Mouse (Mus musculus) adrenal gland, postnatal 36 days (tissue): Measurements from ENCODE around the gene Slc7a5. TPM values are rescaled to one million over a fixed set of nuclear protein-coding genes. Genes with fewer than 3 reads are reported as not detected.

ENCODE experiments used
- DNase-seq, 2 experiments: peaks; one replicate each; pipeline ENCODE4 v3.0.0; 2021; ENCODE audit warnings: mixed read lengths in 1 of 2
- total RNA-seq, 2 experiments: library from RNA; stranded (reverse); gene quantifications; 2 replicates each; pipeline ENCODE4 v1.2.3; 2021

Slc7a5 gene
- total RNA-seq, 2 experiments from 2014 or later: 41.6 to 64.0 TPM

DNA sequence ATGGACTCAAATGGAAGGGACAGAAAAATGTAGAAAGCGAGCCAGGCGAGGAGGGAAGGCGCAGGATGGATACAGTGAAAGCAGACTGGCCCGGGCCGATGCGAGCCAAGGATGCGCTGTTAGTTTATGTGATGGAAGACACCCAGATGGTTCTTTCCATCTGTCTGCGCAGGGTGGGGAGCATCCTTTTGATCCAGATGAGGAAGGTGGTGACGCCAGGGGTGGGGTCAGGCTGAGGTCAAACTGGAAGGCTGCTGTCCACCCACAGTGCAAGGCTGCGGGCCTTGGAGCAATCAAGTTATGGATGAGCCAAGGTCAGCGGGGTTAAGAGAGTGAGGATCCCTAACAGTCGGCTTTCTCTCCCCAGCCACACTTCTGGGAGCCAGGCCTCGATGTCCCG, 28.9 kb upstream of the Slc7a5 start:
- no peak for DNase-seq

DNA sequence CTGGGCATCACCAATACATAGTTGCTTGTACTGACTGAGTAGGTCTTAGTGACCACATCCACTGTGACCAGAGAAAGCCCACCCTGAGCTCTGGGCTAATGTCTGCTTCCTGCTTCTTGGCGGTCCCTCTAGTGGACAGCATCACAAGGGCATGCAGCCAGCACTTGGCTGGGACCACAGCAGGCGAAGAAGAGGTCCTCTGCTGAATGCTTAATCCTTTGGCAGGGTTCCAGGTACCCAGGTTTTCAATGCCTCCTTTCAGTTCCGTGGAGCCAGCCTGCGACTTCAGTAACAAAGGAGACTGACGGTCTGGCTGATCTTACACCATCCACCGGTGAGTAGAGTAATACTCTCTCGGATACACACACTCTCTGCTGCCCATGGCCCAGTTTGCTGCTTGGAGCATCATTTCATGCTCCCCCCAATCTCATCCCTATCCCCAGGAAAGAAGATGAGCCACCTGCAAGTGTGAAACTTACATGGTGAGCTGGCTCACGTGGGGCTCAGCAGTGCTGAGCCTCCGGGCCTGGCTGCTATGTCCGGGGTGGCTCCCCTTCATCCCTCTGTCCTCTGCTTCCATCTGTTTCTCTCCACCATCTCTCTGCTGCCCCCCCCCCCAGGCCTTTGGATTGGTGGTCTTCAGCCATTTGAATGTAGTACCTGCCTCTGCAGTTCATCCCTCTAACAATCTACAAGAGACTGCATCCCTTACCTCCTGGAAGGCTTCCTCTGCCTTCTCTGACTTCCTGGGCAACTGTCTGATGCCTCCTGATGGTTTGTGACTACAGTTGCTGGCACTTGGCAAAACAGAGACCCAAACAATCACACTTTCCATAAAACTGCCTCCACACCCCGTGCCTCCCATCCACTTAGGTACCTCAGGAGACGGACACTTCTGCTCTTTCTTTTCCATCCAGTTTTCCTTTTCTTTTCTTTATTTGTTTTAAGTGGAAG, 28.1 kb upstream of the Slc7a5 start:
- no peak for DNase-seq

DNA sequence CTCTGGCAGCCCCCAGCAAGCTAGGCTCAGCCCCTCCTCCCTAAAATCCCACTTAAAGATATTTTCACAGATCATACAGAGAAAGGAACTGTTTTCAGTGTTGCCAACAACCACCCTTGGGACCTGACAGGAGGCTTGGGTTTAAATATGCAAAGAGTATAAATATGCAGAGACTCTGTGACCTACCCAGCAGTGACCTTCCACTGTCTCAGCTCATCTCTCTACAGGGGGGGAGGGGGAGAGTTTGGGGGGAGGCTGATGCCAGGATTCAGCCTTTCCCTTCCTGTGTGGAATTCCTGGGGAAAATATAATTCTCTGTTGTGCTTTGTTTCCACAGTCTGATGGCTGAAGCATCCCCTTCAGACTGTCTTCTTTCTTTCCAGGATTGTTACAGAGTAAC, 27.4 kb upstream of the Slc7a5 start:
- DNase-seq: no peak

DNA sequence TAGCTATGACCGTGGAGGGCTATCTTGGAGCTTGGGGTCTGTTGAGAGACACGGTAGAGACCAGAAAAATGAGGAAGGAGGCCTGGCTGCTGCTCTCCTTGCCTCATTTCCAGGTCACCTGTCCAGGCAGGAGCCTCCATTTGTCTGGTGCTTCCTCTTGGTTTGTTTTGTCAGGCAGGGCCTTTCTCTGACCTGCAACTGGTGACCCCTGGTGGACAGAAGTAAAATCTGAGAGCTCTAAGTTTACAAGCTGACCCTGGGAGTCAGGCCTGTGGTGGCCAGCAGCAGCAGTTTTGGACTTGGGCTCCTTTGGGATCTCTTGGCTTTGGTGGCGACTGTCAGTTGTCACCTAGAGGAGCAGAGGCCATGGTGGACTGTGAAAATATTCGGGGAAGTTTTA, 27.0 kb upstream of the Slc7a5 start:
- DNase-seq: peak; percentile 36 to 65

DNA sequence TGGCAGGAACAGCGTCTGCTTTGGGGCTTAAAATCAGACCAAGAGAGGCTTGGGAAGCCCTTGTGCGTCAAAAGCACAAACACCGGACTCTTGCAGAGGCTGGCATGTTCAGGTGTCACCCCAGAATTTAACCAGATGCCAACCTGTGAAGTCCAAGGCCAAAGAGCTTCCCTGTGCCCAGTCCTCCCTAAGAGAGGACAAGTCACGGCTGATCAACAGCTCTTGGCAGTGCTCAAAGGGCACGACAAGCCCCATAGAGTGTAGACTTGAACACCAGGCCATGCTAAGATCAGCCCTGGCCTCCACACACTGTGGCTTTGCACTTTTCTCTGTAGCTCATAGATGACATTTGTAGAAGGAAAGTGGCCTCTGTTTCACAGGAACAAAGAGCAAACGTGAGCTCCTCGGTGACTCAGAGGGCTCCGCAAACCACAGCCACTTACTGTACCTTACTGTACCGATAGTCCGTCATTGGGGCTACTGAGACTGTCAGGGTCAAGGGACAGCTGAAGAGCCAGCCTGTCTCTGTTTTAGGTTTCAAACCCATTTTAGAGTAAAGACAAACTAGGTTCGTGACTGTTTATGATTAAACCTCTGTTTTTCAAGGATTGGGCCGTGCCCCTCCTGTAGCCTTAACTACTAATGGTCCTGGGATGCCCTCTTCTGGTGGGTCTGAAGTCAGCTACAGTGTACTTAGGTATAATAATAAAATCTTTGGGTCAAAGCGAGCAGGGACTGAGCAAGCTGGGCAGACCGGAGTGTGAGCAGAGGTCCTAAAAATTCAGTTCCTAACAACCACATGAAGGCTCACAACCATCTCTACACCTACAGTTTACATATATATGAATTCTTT, 25.4 kb upstream of the Slc7a5 start:
- peak; percentile 50 to 54 for DNase-seq

DNA sequence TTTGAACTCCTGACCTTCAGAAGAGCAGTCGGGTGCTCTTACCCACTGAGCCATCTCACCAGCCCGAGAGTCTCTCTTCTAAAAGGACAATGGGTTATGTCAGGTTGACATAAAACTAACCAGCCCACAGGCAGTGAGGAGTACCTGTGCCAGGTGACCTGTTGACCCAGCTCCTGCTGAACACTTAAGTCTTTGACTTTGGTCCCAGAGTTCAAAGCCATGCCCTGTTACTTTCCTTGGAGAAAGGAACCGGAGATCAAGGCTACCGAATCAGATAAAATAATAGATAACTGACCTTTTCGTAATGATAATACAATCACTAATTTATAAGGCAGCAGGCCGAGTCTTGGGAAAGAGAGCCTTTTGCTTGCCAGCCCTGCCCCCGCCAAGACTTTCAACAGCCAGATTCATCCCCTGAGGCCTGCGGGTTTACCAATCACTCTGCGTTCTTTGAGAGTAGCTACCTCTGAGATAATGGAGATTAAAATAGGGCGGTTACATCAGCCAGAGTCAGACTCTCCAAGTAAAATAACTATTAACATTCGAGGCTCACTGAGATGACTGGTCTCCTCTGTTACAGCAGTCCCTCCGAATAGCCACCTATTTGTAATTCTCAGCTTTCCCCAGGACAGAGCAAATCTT, 24.7 kb upstream of the Slc7a5 start:
- DNase-seq: peak; percentile 28 to 62

DNA sequence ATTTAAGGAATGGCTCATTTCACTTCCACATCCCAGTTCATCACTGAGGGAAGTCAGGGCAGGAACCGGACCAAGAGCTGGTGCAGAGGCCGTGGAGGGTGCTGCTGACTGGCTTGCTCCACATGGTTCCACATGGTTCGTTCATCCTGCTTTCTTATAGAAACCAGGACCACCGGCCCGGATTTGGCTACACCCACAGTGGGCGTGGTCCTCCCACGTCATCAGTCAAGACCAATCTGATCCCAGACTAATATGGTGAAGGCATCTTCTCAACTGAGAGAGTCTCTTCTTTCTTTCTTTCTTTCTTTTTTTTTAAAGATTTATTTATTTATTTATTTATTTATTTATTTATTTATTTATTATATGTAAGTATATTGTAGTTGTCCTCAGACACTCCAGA, 24.1 kb upstream of the Slc7a5 start:
- DNase-seq: no peak

DNA sequence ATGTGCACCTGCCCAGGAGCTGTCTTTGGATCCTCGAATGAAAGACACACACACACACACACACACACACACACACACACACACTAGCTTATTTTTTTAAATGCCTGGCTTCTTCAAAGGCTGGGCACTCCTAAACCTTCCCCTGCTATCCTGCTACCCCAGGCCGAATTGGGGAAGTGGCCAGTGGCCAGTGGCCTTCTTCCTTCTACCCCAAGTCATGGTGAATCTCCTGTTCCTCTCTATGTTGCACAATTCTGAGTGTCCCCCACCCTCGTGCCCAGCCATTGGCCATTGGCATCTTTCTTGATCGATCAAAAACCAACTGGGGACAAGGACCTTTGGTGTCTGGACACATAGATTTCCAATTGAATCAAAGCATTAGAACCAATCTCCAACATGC, 22.6 kb upstream of the Slc7a5 start:
- DNase-seq: no peak

DNA sequence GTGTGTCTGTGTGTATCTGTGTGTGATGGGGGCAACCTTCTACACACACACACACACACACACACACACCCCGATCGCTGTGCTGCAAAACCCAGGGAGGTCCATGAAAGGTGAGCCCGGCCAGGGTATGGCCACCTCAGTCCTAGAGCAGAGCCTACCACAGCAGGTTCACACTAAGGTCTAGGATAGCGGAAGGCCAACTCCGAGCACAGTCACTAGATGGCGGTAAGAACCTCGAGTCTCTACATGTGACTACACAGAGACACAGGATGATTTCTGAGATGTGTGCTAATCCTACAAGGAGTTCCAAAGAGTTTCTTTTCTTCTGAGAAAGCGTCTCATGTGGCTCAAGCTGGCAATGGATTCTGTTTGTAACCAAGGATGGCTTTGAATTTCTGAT, 19.8 kb upstream of the Slc7a5 start:
- peak; percentile 53 to 73 for DNase-seq

DNA sequence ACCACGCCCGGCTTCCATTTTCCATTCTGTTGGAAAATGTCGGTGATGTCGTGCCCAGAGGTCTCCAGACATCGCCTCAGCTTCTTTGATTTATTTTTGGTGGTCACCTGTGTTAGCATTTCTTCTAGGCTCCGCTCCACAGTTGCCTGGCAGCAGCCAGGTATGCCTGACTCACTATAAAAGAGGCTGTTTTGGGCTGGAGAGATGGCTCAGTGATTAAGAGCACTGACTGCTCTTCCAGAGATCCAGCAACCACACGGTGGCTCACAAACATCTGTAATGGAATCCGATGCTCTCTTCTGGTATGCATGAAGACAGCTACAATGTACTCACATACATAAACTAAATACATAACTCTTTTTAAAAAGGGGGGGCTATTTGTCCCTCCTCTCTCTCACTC, 18.8 kb upstream of the Slc7a5 start:
- no peak for DNase-seq

DNA sequence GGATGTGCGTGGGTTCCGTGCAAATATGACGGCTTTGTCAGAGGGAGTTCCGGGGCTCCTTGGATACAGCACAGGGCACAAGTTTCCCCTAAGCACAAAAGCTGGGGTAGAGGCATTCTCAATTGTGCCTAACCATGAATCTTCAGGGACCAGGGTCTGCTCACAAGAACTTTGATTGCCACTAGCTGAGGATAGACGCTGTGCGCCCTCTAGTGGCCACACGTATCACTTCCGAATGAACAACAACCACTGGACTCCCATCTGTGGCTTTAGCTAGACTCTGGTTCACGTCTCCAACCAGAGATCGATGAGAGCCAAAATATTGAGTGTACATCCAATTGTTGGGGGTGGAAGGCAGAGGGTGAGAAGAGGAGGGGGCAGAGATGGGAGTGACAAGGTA, 18.1 kb upstream of the Slc7a5 start:
- DNase-seq: peak; percentile 79 to 82

DNA sequence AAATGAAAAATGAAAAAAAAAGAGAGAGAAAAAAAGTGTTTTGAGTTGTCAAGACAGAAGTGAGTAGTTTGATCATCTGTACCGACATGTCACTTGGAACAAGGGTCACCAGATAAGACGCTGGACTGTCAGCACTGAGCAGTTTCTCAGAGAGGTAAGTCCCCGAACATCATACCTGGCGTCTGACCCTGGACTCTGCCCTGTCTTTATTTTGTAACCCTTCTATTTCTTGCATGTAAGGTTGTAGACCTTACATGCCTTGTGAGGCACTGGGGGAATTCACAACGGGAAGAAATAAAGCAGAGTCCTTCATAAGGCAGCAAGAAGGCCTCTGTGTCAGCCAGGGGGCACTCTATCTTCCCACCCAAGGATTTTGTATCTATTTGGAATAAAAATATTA, 17.2 kb upstream of the Slc7a5 start:
- DNase-seq: no peak

DNA sequence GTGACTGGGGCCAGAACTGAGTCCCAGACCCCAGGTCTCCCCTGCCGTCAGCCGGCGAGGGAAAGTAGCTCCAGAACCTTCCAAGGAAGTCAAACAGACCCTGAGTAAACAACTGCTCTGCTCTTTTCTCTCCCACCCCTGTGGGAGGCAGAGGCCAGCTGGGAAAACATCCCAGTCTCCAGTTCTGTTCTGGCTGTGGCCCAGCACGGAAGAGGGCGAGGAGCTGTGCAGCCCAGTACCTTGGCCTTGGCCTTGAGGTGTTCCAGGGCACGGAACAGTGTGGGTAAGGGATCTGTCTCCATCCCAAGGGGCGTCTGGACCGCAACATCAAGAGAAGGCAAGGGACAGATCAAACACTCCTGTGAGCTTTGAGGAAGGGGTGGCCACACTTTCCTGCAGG, 14.6 kb upstream of the Slc7a5 start:
- peak; percentile 46 to 59 for DNase-seq

DNA sequence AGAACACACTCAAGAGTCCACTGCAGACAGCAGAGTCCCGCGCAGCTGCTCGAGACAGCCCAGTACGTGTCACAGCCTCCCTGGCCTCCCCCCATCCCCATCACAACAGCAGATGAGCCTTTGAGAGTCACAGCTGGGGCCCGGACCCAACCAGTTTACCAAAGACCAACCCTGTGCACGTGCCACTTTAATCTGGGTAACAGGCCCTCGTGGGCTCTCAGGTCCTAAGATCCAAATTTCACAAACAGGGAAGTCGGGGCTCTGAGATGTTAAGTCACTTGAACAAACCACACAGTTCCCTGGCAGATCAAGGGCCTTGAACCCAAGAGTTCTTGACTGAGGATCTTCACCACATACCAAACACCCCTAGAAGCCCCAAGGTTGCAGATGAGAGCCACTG, 14.1 kb upstream of the Slc7a5 start:
- no peak for DNase-seq

DNA sequence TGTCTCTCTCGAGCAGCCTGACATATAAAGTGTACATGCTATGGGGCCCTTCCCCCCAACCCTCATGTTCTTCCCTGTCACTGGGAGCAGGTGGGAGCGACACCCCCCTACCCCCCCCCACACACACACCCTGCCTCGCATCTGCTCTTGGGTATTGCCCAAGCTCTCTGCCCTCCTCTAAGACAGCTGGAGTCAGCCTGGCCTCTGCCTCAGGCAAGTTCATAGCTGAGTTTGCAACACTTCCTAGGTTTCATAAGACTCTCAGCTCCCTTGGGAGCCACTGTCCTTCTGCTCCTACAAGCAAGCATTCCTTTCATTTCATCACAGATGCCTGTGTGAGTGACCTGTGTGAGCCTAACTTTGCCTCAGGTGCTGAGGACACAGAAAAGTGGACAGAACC, 12.2 kb upstream of the Slc7a5 start:
- DNase-seq: peak in 1 of 2 experiments; percentile 38

DNA sequence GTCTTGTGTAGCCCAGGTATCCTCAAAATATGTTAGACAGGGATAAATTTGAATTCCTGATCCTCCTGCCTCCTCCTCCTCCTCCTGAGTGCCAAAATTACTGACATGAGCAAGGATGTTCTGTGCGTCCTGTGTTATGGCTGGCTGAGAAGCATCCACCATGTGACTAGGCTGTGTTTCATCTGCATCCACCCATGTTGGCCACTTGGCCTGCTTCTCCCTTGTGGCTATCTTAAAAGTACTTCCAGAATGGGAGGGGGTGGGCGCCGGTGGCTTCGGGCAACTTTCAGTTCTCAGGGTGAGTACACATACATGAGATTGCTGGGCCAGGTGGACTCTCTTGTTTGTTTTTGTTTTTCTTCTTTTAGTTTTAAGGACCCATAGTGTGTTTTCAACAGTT, 11.7 kb upstream of the Slc7a5 start:
- DNase-seq: no peak

DNA sequence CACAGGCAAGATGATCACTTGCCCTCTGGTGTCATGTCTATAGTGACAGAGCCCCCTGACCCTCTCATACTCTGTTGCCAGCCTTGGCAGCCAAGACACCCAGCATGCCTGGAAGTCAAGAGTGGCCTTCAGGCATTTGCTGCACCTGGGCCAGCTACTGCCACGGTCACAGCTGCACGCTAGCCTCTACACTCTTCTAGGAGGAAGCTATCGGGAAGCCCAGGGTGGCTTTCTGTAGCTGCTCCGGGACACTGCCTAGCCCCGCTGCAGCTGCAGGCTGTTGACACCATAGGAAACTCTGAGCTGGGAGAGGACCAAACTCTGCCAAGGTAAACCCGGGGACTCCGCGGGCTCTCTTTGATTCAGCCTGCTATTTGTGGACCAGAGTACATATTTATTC, 5.9 kb upstream of the Slc7a5 start:
- DNase-seq: no peak

DNA sequence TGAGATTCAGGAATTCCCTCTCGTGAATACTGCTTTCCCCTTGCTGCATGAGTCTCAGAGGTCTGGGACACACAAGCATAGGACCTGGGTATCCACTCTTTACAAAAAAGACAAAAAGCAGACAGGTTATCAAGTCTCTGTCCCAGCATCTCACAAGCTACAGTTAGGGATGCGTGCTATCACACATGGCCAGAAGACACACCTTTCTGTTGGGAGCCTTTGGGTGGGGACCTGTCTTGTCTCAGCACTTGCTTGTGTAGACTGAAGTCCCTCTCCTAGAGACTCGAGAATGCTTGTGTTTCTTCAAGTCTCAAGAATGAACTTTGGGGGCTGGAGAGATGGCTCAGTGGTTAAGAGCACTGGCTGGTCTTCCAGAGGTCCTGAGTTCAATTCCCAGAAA, 5.3 kb upstream of the Slc7a5 start:
- DNase-seq: no peak

DNA sequence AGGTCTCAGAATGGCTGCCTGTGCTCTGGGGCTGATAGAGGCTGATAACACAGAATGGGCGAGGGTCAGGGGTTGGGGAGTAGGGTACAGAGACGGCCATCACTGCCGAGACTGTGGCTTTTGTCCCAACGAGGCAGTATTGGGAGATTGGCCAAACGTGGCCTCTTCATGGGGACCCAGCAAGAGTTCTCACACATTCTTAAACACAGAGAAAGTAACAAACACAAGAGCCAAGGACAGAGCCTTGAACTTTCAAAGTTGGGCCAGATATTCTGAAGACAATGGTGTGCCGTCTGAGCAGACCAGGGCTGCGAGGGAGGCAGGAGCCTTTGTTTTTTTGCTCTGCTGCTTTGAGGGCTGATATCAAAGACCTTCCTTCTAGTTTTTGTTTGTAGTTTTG, 4.5 kb upstream of the Slc7a5 start:
- peak in 1 of 2 experiments; percentile 35 for DNase-seq

DNA sequence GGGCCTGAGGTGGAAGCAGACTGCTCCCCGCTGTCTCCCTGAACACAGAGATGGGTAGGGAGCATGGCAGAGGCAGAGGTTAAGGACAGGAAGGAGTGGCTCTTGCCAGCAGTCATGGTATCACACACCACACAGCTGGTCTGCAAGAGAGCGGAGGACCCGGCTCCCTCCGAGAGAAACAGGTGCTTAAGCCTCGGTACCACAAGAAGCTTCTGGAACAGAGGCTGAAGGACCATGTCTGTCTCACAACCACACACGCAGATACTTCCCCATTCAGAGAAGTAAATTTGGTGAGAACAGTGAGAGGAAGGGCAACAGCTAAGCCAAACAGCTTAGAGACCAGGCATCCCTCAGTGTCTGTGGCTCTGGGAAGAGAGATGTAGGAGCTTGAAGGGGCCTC, 3.9 kb upstream of the Slc7a5 start:
- no peak for DNase-seq

DNA sequence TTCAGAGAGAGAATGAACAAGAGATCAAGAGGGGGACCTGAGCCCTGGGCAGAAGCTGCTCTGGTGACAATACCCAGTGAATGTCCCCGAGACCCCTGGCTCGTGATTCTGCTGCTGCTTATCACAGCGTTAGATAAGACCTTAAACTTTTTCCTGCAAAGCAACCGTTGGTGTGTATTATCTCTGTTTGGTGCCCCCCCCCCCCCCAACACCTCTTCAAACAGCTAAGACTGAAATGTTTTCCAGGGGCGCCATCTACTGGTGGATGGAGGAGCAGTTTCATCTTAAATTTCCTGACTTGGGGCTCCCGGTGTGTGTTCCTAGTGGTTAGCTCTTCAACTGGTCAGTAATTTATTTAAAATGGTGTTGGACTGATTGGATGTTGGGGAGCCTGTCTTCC, 2.2 kb upstream of the Slc7a5 start:
- peak; percentile 78 to 82 for DNase-seq

DNA sequence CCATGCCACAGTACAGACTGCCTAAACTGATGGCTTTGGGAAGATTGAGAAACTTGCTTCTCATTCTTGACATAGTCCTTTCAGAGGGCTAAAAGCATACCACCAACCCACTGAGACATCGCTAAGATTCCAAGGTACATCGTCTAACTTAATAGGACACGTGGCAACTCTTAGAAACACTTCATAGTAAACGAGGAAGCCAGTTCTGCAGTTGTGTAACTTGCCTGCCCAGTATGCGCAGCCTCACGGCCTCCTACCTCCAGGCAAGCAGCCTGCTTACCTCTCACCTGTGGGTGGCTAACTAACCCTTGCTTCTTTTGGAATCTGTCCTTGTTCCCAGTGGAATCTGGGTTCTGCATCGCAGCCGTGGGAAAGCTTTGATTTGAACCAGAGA, 1.7 kb upstream of the Slc7a5 start:
- DNase-seq: no peak
